Mouse (Mus musculus): ENCODE data around the gene Lix1l.
A peak's percentile ranks its signal among the peaks of the same experiment; 100 is the strongest.

Gene Lix1l

GRCm38 (mm10) chr3:96600639-96601250, at the start of gene Lix1l:
Gene Lix1l (plus strand): TSS chr3:96601149.
- DNase-seq, result peak; percentile 92 to 95

GRCm38 (mm10) chr3:96551203-96551602, 49.7 kb upstream of the Lix1l start:
- DNase-seq, result peak; percentile 79 to 84

GRCm38 (mm10) chr3:96551890-96552289, 49.1 kb upstream of the Lix1l start:
- DNase-seq, result no peak

GRCm38 (mm10) chr3:96553601-96554000, 47.3 kb upstream of the Lix1l start:
- DNase-seq, result no peak

- DNase-seq, result peak in 1 of 2 experiments; percentile 63
These were observed 46.7 kb upstream of the Lix1l start for GRCm38 (mm10) chr3:96554251-96554650.

GRCm38 (mm10) chr3:96555041-96555596, 45.8 kb upstream of the Lix1l start:
- peak; percentile 88 to 92 for DNase-seq

GRCm38 (mm10) chr3:96555999-96556614, 44.8 kb upstream of the Lix1l start:
- DNase-seq, result no peak

- peak in 1 of 2 experiments; percentile 47 for DNase-seq
These were observed 44.0 kb upstream of the Lix1l start for GRCm38 (mm10) chr3:96556651-96557635.

- DNase-seq, result peak; percentile 100
These were observed 43.3 kb upstream of the Lix1l start, which contains the start of gene Txnip for GRCm38 (mm10) chr3:96557694-96558093. Gene Txnip (plus strand): TSS chr3:96557957.

- peak; percentile 58 to 63 for DNase-seq
These were observed 42.8 kb upstream of the Lix1l start for GRCm38 (mm10) chr3:96558159-96558558.

GRCm38 (mm10) chr3:96558668-96559196, 42.2 kb upstream of the Lix1l start:
- no peak for DNase-seq

GRCm38 (mm10) chr3:96559398-96559910, 41.5 kb upstream of the Lix1l start:
- DNase-seq, result no peak

GRCm38 (mm10) chr3:96559911-96560850, 40.8 kb upstream of the Lix1l start:
- peak in 1 of 2 experiments; percentile 54 for DNase-seq

GRCm38 (mm10) chr3:96560881-96561668, 39.9 kb upstream of the Lix1l start:
- no peak for DNase-seq

- DNase-seq, result peak in 1 of 2 experiments; percentile 66
These were observed 38.8 kb upstream of the Lix1l start for GRCm38 (mm10) chr3:96561946-96562681.

GRCm38 (mm10) chr3:96563267-96563666, 37.7 kb upstream of the Lix1l start:
- no peak for DNase-seq

GRCm38 (mm10) chr3:96563911-96564632, 36.9 kb upstream of the Lix1l start:
- peak; percentile 49 to 77 for DNase-seq

GRCm38 (mm10) chr3:96564633-96565032, 36.3 kb upstream of the Lix1l start:
- peak; percentile 50 to 81 for DNase-seq

- no peak for DNase-seq
These were observed 35.8 kb upstream of the Lix1l start for GRCm38 (mm10) chr3:96565105-96565504.

Data from kidney, postnatal 25 days (tissue).